Mouse (Mus musculus) hindbrain, embryonic 12.5 days (tissue): Measurements from ENCODE around the gene Nradd. TPM values are rescaled to one million over a fixed set of nuclear protein-coding genes. Genes with fewer than 3 reads are reported as not detected.
A peak's percentile ranks its signal among the peaks of the same experiment; 100 is the strongest.

Experiments used
- ATAC-seq: fragments of 200-750 bp; cut with Nextera tagmentation; 2 replicates; pipeline ENCODE4 v1.8.0; 2017; ENCODE audit warnings: moderate TSS enrichment; ENCODE audit not compliant: low FRiP score
- H3K27ac ChIP-seq: fragments of 300-500 bp; sonication (generic); 2 replicates; pipeline ENCODE4 v1.5.1; 2016; ENCODE audit warnings: mild to moderate bottlenecking
- H3K27me3 ChIP-seq: fragments of 300-500 bp; sonication (generic); 2 replicates; pipeline ENCODE4 v1.6.1; 2016; ENCODE audit warnings: mild to moderate bottlenecking
- H3K36me3 ChIP-seq: fragments of 300-500 bp; sonication (generic); 2 replicates; pipeline ENCODE4 v1.6.1; 2016; ENCODE audit warnings: mild to moderate bottlenecking
- H3K4me1 ChIP-seq: fragments of 300-500 bp; sonication (generic); 2 replicates; pipeline ENCODE4 v1.6.1; 2016
- H3K4me2 ChIP-seq: fragments of 300-500 bp; sonication (generic); replicated peaks from 2 replicates; pipeline ENCODE4 v1.6.1; 2016; ENCODE audit warnings: mild to moderate bottlenecking
- H3K4me3 ChIP-seq: fragments of 300-500 bp; sonication (generic); 2 replicates; pipeline ENCODE4 v1.5.1; 2016; ENCODE audit warnings: mild to moderate bottlenecking
- H3K9ac ChIP-seq: fragments of 300-500 bp; sonication (generic); 2 replicates; pipeline ENCODE4 v1.6.1; 2016; ENCODE audit warnings: mild to moderate bottlenecking, moderate library complexity
- H3K9me3 ChIP-seq: fragments of 300-500 bp; sonication (generic); replicated peaks from 2 replicates; pipeline ENCODE4 v1.6.1; 2016; ENCODE audit warnings: mild to moderate bottlenecking
- WGBS: fragments of 180-500 bp; shearing (Covaris S2); methylation state at CpG from one replicate; pipeline ENCODE4 v1.1.7; 2016; 5-methylcytosine and 5-hydroxymethylcytosine counted together
- polyA plus RNA-seq: library from polyadenylated mRNA; unstranded; fragments of >200 nt; fragmentation: Nextera tagmentation; extraction: Ambion mirVana; gene quantifications from 2 replicates; pipeline ENCODE4 v1.2.1, GENCODE M21; 2016

The Nradd gene
- polyA plus RNA-seq, 1 experiment from 2014 or later: 45.2 TPM

- Histone ChIP-seq H3K9ac (0 out of 2 replicates have a peak overlapping the region, but pooled peaks have one; percentile 13), H3K27ac (no peak overlapping the region), H3K4me1 (peaks cover 25% of the 10 kb centered on the region), H3K36me3 (peaks cover 9% of the 10 kb centered on the region; the same call in 1 of the 2 replicates), H3K9me3 (no peaks in the 10 kb centered on the region), H3K27me3 (peaks cover 6% of the 10 kb centered on the region; the same call in 1 of the 2 replicates), H3K4me3 (no peak overlapping the region), H3K4me2 (no peak overlapping the region)
- ATAC-seq: no peak
- 96% methylated on average over 12 of the region's 12 CpGs for WGBS
Observed at GRCm38 (mm10) chr9:110659521-110659920, 35.3 kb upstream of the Nradd start.

DNA sequence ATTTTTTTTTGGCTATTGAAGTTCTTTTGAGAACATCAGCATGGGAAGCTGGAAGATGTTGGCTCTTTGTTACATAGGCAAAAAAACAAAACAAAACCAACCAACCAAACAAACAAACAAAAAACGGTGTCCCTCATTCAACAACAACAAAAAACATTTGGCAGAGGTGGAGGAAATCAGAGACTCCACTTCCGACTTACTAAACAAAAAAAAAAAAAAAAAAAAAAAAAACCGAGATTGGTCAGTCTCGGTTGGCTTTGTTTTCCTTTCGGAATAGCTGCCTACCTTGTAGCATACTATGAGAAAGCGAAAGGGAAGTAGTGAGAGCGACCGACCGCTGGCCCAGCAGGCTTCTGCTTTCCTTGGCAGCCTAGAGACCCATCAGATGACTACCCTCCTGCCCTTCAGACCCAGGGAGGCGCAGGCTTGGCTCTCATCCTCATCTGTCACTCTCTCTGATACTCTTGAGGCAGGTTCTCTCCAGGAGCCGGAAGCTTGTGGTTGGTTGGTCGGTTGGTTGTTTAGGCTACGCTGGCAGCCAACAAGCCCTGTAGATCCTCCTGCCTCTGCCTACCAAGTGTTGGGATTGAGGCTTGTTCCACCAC is 33.3 kb upstream of the Nradd start:
- Histone ChIP-seq H3K9me3 (no peaks in the 10 kb centered on the region), H3K27me3 (peaks cover 18% of the 10 kb centered on the region), H3K9ac (peak overlapping the region; percentile 75), H3K4me3 (peak overlapping the region; percentile 70), H3K4me1 (peaks cover 30% of the 10 kb centered on the region), H3K36me3 (peaks cover 9% of the 10 kb centered on the region; the same call in 1 of the 2 replicates), H3K27ac (0 out of 2 replicates have a peak overlapping the region, but pooled peaks have one; percentile 93), H3K4me2 (peak overlapping the region; percentile 77)
- no peak for ATAC-seq
- WGBS: 76% methylated on average over 13 of the region's 13 CpGs

GRCm38 (mm10) chr9:110656249-110657221 is 32.3 kb upstream of the Nradd start, which contains the start of gene Ccdc12:
Ccdc12 (plus strand) TSS chr9:110656503.
- H3K4me2 ChIP-seq: peak within 1 kb of the TSS; percentile 77

DNA sequence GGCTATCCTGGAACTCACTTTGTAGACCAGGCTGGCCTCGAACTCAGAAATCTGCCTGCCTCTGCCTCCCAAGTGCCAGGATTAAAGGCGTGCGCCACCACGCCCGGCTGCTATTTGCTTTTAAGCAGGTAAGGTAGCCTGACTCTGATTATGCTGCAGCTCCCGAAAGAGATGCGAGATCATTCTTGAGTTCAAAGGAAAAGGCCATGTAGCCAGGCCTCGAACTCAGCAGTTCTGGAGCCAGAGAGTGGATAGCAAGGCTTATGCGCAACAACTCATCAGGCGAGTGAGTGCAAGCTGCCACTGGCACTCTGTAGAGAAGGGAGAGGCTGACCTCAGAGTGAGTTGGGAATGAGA is 31.4 kb upstream of the Nradd start:
- Histone ChIP-seq H3K4me3 (peak overlapping the region; percentile 70), H3K27me3 (peaks cover 36% of the 10 kb centered on the region), H3K9me3 (no peaks in the 10 kb centered on the region), H3K4me1 (peaks cover 35% of the 10 kb centered on the region), H3K9ac (peak overlapping the region; percentile 49; the same call in 1 of the 2 replicates), H3K27ac (peak overlapping the region; percentile 79), H3K4me2 (peak overlapping the region; percentile 77), H3K36me3 (peaks cover 9% of the 10 kb centered on the region; the same call in 1 of the 2 replicates)
- no peak for ATAC-seq
- WGBS: 85% methylated on average over 10 of the region's 10 CpGs

More at GRCm38 (mm10) chr9:110656249-110657221, 32.3 kb upstream of the Nradd start, which contains the start of gene Ccdc12:
- peak; percentile 98 for ATAC-seq
- peaks cover 9% of the 10 kb centered on the region; the same call in 1 of the 2 replicates for H3K36me3 ChIP-seq
- H3K4me1 ChIP-seq: peaks cover 35% of the 10 kb centered on the region
- H3K27me3 ChIP-seq: peaks cover 29% of the 10 kb centered on the region
- under 1% methylated on average over 52 of the region's 52 CpGs for WGBS
- no peaks in the 10 kb centered on the region for H3K9me3 ChIP-seq
- peak within 1 kb of the TSS; percentile 70 for H3K4me3 ChIP-seq
- peak within 1 kb of the TSS; percentile 93 for H3K27ac ChIP-seq
- peak within 1 kb of the TSS; percentile 75 for H3K9ac ChIP-seq

DNA sequence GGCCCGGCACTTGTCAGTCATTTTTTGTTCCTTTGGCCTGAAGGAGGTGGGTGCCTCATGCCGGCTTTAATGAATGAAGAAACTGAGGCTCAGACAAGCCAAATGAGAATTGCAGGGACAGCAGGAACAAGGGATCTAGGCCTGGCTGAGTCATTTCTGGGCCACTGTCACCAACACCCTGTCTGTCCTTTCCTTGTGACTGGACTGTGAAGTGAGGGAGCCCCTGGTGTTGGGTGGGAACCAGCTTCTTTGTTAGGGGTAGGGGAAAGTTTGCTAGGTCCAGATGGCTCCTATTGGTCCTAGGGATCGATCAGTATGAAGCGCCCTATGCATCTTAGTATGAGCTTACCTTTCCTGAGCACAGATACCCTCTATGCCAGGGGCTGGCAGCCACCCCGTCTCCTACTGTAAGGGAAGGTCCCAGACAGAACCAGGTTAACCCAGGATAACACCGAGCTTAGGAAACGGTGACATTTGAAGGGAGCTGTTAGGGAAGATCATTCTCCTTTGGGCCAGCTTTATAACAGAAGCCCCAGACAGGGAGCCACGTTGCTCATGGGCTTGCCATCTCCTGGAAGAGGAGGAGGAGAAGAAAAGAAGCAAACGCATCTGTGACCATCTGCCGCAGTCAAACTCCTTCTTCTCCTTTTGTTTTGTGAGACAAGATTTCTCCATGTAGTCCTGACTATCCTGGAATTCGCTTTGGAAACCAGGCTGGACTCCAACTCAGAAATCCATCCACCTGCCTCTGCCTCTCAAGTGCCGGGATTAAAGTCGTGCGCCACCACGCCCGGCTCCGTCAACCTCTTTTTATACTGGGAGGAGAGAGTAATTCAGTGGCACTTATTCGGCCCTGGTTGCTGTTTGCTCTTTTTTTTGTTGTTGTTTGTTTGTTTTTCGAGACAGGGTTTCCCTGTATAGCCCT is 30.7 kb upstream of the Nradd start:
- Histone ChIP-seq H3K36me3 (peaks cover 9% of the 10 kb centered on the region; the same call in 1 of the 2 replicates), H3K27ac (no peak overlapping the region), H3K4me1 (peaks cover 39% of the 10 kb centered on the region), H3K9ac (peak overlapping the region; percentile 72; the same call in 1 of the 2 replicates), H3K27me3 (peaks cover 36% of the 10 kb centered on the region), H3K4me3 (0 out of 2 replicates have a peak overlapping the region, but pooled peaks have one; percentile 63), H3K4me2 (peak overlapping the region; percentile 100), H3K9me3 (no peaks in the 10 kb centered on the region)
- ATAC-seq: no peak
- 84% methylated on average over 19 of the region's 19 CpGs for WGBS

DNA sequence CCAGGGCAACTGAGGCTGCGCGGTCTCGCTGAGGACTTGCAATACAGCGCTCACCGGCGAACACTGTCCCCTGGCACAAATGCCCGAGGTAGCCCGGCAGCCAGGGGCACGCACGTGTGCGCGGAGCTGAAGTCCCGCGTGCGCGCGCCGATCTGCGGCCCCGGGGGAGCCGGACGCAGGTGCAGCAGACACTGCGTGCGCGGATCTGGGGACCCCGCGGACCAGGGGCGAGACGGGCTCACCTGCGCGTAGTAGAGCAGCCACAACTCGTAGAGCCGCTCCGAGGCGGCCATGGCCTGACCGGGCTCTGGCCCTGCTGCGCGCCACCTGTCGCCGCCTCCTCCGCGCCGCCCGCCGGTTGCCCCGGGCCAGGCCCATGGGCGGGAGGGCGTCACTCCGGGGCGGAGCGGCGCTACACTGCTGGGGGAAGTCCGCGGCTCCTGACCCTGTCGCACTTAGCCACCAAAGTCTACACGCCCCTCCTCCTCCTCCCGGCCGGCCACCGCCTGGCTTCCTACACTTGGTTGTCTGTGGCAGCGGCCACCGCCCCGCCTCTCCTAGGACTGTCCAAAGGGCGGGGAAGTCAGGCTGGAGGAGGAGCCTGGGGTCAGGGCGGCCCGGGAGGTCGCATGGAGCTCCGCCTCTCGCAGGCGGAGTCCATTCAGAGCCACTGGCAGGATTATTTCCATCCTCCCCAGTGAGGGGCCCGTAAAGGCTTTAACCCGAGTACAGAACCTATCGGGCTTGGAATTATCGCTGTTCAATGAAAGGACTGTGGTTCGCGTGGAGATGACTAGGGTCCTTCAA is 29.6 kb upstream of the Nradd start, which contains the start of gene Nbeal2:
TSS of gene Nbeal2 (minus strand) at position 507 of the 807 bp plus-strand sequence.
- H3K36me3 ChIP-seq: no peaks in the 10 kb centered on the region
- peak within 1 kb of the TSS; percentile 72 for H3K9ac ChIP-seq
- WGBS: under 1% methylated on average over 70 of the region's 75 CpGs
- H3K27ac ChIP-seq: no peak within 1 kb of the TSS
- H3K4me3 ChIP-seq: peak within 1 kb of the TSS; percentile 63
- H3K4me1 ChIP-seq: peaks cover 48% of the 10 kb centered on the region
- ATAC-seq: peak; percentile 55
- peaks cover 36% of the 10 kb centered on the region for H3K27me3 ChIP-seq
- peak within 1 kb of the TSS; percentile 100 for H3K4me2 ChIP-seq
- H3K9me3 ChIP-seq: no peaks in the 10 kb centered on the region

DNA sequence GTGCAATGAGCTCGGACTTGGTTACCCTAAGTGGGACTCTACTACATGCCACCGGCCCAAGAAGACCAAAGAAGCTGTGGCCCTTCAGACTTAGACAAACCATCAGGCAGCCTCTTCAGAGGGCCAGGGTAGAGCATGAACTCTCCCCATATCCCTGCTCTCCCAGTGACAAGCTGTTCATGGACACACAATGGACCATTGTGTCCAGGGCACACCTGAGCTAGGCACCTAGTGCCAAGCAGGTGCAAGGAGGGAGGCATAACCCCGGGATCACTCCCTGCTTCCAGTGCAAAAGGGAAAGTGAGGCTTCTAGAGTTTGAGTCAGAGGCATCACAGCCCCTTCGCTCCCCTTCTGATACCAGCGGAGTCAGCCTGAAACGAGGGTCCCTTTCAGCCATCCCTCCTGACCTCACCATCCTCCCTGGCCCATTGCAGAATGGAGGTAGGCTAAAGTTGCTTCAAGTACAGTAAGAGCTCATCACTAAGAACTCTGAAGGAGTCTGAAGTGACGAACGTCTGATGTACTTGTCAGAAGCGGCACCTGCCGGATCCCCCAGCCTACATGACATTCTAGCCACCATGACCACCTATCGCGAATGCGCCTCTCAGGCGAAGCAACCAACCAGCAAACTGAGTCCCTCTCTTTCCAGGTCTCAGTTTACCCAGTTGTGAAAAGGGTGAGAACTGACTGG is 28.9 kb upstream of the Nradd start:
- Histone ChIP-seq H3K36me3 (no peaks in the 10 kb centered on the region), H3K4me3 (peak overlapping the region; percentile 63), H3K9me3 (no peaks in the 10 kb centered on the region), H3K9ac (peak overlapping the region; percentile 72; the same call in 1 of the 2 replicates), H3K4me1 (peaks cover 47% of the 10 kb centered on the region), H3K27ac (no peak overlapping the region), H3K4me2 (peak overlapping the region; percentile 100), H3K27me3 (peaks cover 36% of the 10 kb centered on the region)
- 24% methylated on average over 14 of the region's 14 CpGs for WGBS
- ATAC-seq: no peak

- WGBS: 36% methylated on average over 13 of the region's 13 CpGs
- no peak overlapping the region for H3K27ac ChIP-seq
- no peak overlapping the region for H3K9ac ChIP-seq
- H3K9me3 ChIP-seq: no peaks in the 10 kb centered on the region
- no peak overlapping the region; the same call in 1 of the 2 replicates for H3K4me2 ChIP-seq
- no peak overlapping the region for H3K4me3 ChIP-seq
- peaks cover 38% of the 10 kb centered on the region for H3K4me1 ChIP-seq
- peaks cover 36% of the 10 kb centered on the region for H3K27me3 ChIP-seq
- ATAC-seq: no peak
- no peaks in the 10 kb centered on the region for H3K36me3 ChIP-seq
Observed at GRCm38 (mm10) chr9:110651931-110652722, 27.9 kb upstream of the Nradd start.

- Histone ChIP-seq H3K27me3 (peaks cover 33% of the 10 kb centered on the region), H3K4me3 (no peak overlapping the region), H3K9ac (no peak overlapping the region), H3K4me2 (peak overlapping the region; percentile 14; the same call in 1 of the 2 replicates), H3K4me1 (peaks cover 32% of the 10 kb centered on the region), H3K27ac (no peak overlapping the region), H3K36me3 (no peaks in the 10 kb centered on the region), H3K9me3 (no peaks in the 10 kb centered on the region)
- no peak for ATAC-seq
Observed at GRCm38 (mm10) chr9:110649775-110650174, 25.5 kb upstream of the Nradd start.

DNA sequence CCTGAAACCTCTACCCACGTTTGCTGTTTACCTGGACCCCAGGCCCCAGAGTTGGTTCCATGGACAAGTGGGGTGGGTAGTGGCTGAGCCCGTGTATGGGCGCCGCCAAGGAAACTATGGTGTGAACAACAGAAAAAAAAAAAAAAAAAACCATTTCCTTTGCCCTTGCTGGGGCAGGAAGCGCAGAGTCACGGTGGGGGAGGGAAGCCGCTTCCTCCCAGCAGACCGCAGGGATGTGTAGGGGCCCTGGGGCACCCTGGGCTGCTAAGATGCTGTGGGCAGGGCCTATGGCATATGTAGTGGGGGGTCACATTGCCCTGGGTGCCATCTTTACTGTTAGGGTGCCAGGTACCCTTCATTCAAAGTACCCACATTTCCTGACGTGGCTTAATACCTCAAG is 21.0 kb upstream of the Nradd start:
- WGBS: 86% methylated on average over 9 of the region's 9 CpGs
- ATAC-seq: no peak
- H3K9ac ChIP-seq: no peak overlapping the region
- no peaks in the 10 kb centered on the region for H3K9me3 ChIP-seq
- no peak overlapping the region for H3K27ac ChIP-seq
- H3K27me3 ChIP-seq: no peaks in the 10 kb centered on the region
- H3K4me1 ChIP-seq: peaks cover 13% of the 10 kb centered on the region
- H3K4me3 ChIP-seq: no peak overlapping the region
- no peak overlapping the region for H3K4me2 ChIP-seq
- H3K36me3 ChIP-seq: no peaks in the 10 kb centered on the region
